Mouse (Mus musculus): ENCODE measurements around the gene Smco2. TPM values are rescaled to one million over a fixed set of nuclear protein-coding genes. Genes with fewer than 3 reads are reported as not detected.

Smco2 gene
- polyA plus RNA-seq (2015; fragmentation: Illumina TruSeq; extraction: RNeasy Lipid Tissue Mini Kit (QIAGEN cat#74804); ENCODE audit: low read depth, low replicate concordance), result not detected

GRCm38 (mm10) chr6:146850050-146850449 lies at the start of gene Smco2:
Gene Smco2 (plus strand): TSS chr6:146850104.

DNA sequence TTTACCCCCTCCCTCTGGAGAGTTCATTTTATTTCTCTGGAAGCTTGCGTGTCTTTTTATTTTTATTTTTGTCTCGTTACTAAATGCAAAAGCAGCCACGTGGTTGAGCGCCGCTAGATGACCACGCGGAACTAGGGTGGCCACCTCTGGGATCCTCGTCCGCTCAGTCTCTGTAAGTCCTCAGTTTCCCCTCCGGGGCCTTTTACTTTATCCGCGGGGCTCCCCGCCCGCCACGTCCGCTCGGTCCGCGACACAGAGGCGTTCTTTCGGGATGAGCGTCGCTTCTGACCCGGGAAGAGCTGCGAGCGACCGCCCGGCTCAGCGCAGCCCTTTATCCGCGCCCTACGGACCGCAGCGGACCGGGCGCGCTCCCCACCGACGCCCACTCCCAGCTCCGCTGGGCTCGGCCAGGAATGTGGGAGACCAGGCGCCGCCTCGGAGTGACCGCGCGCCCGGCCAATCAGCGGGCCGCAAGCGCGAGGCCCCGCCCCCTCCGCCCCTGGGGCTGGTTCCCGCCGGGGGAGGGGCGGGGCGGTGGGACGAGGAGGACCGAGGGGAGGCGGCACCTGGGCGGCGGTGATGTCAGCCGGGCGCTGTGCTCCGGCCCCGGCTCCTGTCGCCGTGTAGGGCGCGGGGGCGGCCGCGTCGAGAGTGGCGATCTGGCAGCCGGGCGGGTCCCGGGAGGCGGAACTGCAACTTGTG lies 38.2 kb downstream of the Smco2 start, which contains the start of gene Ppfibp1:
TSS of gene Ppfibp1 (plus strand) at position 530 of the 702 bp plus-strand sequence.

Other genes starting within 250 kb of the Smco2 start
- 93.0 TPM for gene Med21, start 207.6 kb upstream of the Smco2 start, polyA plus RNA-seq (2015; fragmentation: Illumina TruSeq; extraction: RNeasy Lipid Tissue Mini Kit (QIAGEN cat#74804); ENCODE audit: low read depth, low replicate concordance)
- gene Tm7sf3, start 207.3 kb upstream of the Smco2 start, polyA plus RNA-seq (2015; fragmentation: Illumina TruSeq; extraction: RNeasy Lipid Tissue Mini Kit (QIAGEN cat#74804); ENCODE audit: low read depth, low replicate concordance), result 32.5 TPM
- 17.6 TPM for gene Stk38l, start 125.1 kb upstream of the Smco2 start, polyA plus RNA-seq (2015; fragmentation: Illumina TruSeq; extraction: RNeasy Lipid Tissue Mini Kit (QIAGEN cat#74804); ENCODE audit: low read depth, low replicate concordance)
- gene Arntl2, start 54.0 kb upstream of the Smco2 start, polyA plus RNA-seq (2015; fragmentation: Illumina TruSeq; extraction: RNeasy Lipid Tissue Mini Kit (QIAGEN cat#74804); ENCODE audit: low read depth, low replicate concordance), result 8.3 TPM
- 23.6 TPM for gene Ppfibp1, start 38.4 kb downstream of the Smco2 start, polyA plus RNA-seq (2015; fragmentation: Illumina TruSeq; extraction: RNeasy Lipid Tissue Mini Kit (QIAGEN cat#74804); ENCODE audit: low read depth, low replicate concordance)
- 0.15 TPM for gene 1700034J05Rik, start 104.3 kb downstream of the Smco2 start, polyA plus RNA-seq (2015; fragmentation: Illumina TruSeq; extraction: RNeasy Lipid Tissue Mini Kit (QIAGEN cat#74804); ENCODE audit: low read depth, low replicate concordance)
- gene Rep15, start 182.5 kb downstream of the Smco2 start, polyA plus RNA-seq (2015; fragmentation: Illumina TruSeq; extraction: RNeasy Lipid Tissue Mini Kit (QIAGEN cat#74804); ENCODE audit: low read depth, low replicate concordance), result 1.3 TPM
- gene Mrps35, start 192.7 kb downstream of the Smco2 start, polyA plus RNA-seq (2015; fragmentation: Illumina TruSeq; extraction: RNeasy Lipid Tissue Mini Kit (QIAGEN cat#74804); ENCODE audit: low read depth, low replicate concordance), result 53.9 TPM
- gene Mansc4, start 236.9 kb downstream of the Smco2 start, polyA plus RNA-seq (2015; fragmentation: Illumina TruSeq; extraction: RNeasy Lipid Tissue Mini Kit (QIAGEN cat#74804); ENCODE audit: low read depth, low replicate concordance), result 0.57 TPM
- gene Klhl42, start 241.3 kb downstream of the Smco2 start, polyA plus RNA-seq (2015; fragmentation: Illumina TruSeq; extraction: RNeasy Lipid Tissue Mini Kit (QIAGEN cat#74804); ENCODE audit: low read depth, low replicate concordance), result 11.3 TPM

Measured in brain, adult 10 weeks (tissue).